Mouse (Mus musculus) frontal cortex, postnatal 25 days (tissue): Measurements from ENCODE around the gene Alg3.

Source experiments
- DNase-seq, 2 experiments: peaks; one replicate each; pipeline ENCODE4 v3.0.0; 2022; ENCODE audit warnings: low spot score in 2 of 2

Alg3 gene

GRCm38 (mm10) chr16:20610501-20611356 is 806 bp downstream of the Alg3 start:
- DNase-seq: peak in 1 of 2 experiments; percentile 63

GRCm38 (mm10) chr16:20604705-20605104 is 6.8 kb downstream of the Alg3 start:
- no peak for DNase-seq

DNA sequence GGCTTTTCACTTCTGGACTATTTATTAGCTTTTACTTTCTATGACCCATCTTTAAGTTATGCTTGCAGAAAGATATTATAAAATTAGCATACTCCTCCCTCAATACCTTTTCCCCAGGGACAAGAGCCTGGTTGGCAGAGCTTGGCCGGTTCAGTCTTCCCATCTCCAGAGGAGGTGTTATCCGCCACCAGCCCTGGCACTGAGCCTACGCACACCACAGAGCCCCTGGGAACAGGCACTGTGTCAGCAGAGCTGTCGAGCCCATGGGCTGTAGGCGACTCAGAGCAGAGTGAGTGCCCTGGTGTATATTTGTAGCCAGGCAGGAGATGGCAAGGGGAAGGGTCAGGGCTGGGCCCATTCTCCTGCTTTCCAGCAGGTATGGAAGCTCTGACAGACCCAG is 11.0 kb downstream of the Alg3 start:
- no peak for DNase-seq

- DNase-seq: no peak
These were observed 14.7 kb downstream of the Alg3 start for GRCm38 (mm10) chr16:20596687-20597441.

GRCm38 (mm10) chr16:20595737-20596136 is 15.8 kb downstream of the Alg3 start:
- no peak for DNase-seq

- no peak for DNase-seq
These were observed 16.4 kb downstream of the Alg3 start for GRCm38 (mm10) chr16:20595060-20595673.

DNA sequence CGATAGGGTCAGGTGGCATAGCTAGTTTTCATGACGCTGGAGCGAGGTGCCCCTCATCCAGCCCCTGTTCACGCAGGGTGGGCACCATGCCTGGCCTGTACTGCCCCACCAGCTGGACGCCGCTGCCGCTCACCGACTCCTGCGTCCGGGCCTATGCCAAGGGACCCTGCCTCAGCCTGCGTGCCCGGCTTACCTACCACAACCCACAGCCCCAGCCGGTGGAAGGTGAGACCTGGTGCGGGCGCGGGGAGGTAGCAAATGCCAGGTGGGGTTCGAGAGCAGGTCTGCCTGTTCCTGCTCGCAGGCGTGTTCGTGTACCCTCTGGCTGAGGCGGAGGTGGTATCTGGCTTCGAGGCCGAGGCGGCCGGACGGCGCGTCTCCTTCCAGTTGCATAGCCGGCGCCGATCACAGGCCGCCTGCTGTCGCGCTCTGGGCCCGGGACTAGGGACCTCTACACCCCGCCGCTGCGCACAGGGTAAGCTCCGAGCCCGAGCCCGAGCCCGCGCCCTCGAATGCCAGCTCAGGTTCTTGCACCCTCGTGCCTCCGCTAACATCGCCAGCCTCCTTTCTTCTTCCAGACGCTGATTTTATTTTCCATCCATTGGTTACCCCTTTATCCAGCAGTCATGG is 20.3 kb downstream of the Alg3 start:
- DNase-seq: no peak

GRCm38 (mm10) chr16:20590680-20591038 is 20.9 kb downstream of the Alg3 start:
- no peak for DNase-seq

DNA sequence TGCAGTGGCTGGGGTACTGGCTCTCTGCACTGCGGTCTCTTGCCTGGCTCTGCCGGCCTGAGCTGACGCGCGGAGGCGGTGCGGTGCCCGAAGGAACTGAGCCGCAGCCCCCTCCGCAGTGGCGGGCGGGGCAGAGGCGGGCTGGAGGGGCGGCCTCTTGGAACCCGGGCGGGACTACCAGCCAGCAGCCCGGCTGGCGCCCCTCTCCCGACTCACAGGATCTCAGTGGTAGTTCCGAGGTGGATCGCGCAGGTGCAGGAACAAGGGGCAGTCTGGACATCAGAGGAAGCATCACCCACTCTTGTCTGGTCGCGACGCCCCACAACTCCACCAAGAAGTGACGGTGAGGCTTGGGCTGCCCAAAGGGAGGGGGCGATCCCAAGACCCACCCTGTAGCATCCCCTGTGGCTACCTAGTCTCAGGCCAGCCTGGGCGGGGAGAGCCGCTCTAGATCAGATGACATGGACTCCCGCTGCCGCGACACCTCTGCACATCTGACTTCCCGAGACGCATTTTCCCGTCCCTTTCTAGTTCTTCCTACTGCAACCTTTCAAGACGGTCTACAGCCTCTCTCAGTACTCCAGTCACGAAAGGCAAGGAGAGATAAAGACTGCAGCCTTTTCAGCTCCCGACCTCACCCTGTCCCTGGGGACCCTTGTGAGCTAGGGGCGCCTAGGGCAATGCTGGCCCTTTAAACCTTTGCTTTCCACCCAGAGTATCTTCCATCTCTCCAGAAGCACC is 21.4 kb downstream of the Alg3 start:
- peak in 1 of 2 experiments; percentile 30 for DNase-seq

DNA sequence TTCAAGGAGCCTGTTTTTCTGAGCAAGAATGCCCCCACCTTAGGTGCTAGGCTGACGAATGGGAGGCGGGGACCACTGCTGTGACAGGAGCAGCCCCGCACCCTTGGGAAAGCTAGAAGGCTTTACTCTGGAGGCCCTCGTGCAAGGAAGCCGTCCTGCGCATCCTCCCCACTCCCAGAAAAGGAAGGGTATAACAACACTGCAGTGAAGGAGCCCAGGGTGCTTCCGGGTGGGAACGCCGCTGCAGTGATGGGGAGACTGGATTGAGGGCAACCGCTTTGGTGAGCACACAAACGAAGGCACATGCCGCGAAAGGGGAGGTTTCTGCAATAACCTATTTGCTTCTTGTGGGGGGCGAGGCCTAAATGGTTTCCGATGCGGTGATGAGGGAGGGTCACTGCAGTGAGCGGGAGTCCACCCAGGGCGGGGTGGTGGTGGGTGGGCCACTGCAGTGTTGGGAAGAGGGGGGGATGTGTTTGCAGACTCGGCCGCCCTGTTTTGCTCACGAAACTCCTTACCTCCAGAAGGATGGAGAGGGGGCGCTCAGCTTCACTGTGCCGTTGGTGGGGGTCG is 22.1 kb downstream of the Alg3 start, which contains the start of gene Vwa5b2:
Vwa5b2 (plus strand) TSS at position 106 of the 573 bp plus-strand sequence.
- DNase-seq: no peak

- no peak for DNase-seq
These were observed 46.5 kb downstream of the Alg3 start for GRCm38 (mm10) chr16:20565075-20565474.

GRCm38 (mm10) chr16:20557381-20557780 is 54.2 kb downstream of the Alg3 start:
- no peak for DNase-seq
